Mouse (Mus musculus) left cerebral cortex, postnatal 25 days (tissue): Measurements from ENCODE around the gene Hoxa13. TPM values are rescaled to one million over a fixed set of nuclear protein-coding genes. Genes with fewer than 3 reads are reported as not detected.

Experiments
- DNase-seq, 2 experiments: peaks; one replicate each; pipeline ENCODE4 v3.0.0; 2022; ENCODE audit warnings: low spot score in 2 of 2, mixed read lengths in 1 of 2
- intact Hi-C: fragments of 180-260 bp; cut with DNase I; formaldehyde crosslinking; loops from one replicate; pipeline ENCODE4 v1.15.1; 2025
- total RNA-seq, 2 experiments: library from RNA; stranded (reverse); gene quantifications; 2 replicates each; pipeline ENCODE4 v1.2.3; 2021

Gene Hoxa13
- total RNA-seq, 2 experiments from 2014 or later, result not detected

DNA sequence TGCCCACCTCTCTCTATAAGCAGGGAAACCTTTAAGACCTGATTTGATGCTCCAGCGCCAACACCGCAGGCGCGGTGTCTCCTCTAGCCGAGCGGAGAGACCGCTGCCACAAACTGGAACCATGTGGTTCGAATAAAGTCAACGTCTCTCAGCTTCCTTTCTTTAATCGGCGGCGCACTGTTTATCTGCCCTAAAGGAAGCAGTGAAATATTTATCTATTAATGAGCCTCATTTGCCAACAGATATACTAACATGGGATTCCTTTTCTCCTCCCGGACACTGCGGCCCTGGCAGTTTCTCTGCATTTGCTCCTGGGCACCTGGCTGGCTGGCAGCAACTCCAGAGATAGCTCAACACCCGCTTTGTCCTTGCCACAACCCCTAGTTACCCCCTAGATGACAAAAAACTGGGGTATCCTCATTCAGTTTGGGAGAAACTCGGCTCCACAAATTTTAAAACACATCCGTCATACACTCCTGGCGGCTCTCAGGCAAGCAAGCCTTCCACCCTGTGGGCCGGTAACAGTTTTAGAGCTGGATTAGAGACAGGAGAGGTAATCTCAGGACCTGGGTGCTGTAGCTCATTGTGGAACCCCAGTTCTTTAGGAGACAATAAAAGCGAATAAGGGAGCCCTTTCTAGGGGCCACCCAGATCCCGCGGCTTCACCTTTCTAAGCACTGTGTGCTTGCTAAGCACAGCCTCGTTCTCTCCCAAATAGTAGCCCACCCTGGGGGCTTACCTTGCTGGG is 42.6 kb downstream of the Hoxa13 start:
- intact Hi-C loops, result no loop called here
- no peak for DNase-seq

- DNase-seq, result no peak
- intact Hi-C loops, result no loop called here
These were observed 43.3 kb downstream of the Hoxa13 start for GRCm38 (mm10) chr6:52217459-52217768.

- intact Hi-C loops, result no loop called here
- no peak for DNase-seq
These were observed 43.8 kb downstream of the Hoxa13 start for GRCm38 (mm10) chr6:52216691-52217458.

DNA sequence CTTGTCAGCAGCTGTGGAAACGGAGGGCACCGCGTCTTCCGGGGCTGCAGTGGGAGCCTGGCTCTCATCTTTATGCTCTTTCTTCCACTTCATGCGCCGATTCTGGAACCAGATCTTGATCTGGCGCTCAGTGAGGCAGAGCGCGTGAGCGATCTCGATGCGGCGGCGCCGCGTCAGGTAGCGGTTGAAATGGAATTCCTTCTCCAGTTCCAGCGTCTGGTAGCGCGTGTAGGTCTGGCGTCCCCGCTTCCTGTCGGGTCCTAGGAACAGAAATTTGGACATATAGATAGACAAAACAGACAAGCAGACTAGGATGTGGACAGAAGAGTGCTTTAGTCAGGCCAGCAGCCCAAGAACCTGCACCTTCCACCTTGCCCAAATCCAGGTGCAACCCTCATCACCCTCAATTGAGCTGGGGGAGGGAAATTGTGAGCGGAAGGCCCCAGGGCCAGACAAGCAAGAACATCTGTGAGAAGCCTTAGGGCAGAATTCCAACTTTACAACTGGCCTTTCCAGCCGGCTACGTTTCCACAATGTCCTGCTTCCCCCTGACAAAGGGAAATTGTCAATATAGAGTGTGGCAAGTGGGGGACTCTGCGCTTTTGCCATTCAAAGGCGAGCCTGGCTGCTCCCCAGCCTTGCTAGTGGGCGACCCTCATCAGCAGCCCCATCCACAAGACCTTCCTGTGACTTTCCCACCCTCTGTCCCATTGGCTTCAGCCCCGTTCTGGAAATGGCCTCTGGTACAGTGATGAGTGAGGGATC is 44.7 kb downstream of the Hoxa13 start:
- intact Hi-C loops, result no loop called here
- no peak for DNase-seq

DNA sequence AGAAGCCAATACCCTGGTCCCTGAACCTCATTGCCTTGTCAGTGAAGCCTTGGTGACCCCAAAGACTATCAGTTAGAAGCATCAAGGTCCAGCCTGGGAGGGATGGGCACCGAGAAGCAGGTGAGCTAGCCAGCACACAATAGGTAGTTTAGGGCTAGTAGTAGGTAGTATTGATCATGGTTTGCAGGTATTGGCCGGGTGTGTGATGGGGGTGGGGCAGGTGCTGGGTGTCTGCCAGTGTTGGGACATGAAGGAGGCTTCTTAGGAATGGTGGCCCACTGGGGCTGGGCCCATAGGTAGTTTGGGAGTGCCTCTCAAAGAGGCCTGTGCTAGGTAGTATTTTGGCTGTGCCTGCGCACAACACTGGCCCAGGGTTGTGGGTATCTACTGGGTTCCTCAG is 45.6 kb downstream of the Hoxa13 start:
- intact Hi-C loops, result no loop called here

GRCm38 (mm10) chr6:52214271-52214670 is 46.4 kb downstream of the Hoxa13 start:
- intact Hi-C loops, result loop anchor here (5.0 kb wide), 1 partner anchor 207 kb away; no protein-coding TSS in a partner anchor
- DNase-seq, result no peak

More for the DNA sequence above, 45.6 kb downstream of the Hoxa13 start:
- no peak for DNase-seq

- intact Hi-C loops, result loop anchor here (5.0 kb wide), 1 partner anchor 206 kb away; no protein-coding TSS in a partner anchor
- DNase-seq, result no peak
These were observed 47.3 kb downstream of the Hoxa13 start, which contains the start of the genes Hoxa3 and Gm28308 for GRCm38 (mm10) chr6:52213119-52213986. Gene Hoxa3, minus strand, starts transcription at chr6:52213336. Gene Gm28308, minus strand, starts transcription at chr6:52213339.

- intact Hi-C loops, result loop anchor here (5.0 kb wide), 1 partner anchor 205 kb away; no protein-coding TSS in a partner anchor
These were observed 48.0 kb downstream of the Hoxa13 start for GRCm38 (mm10) chr6:52212556-52213118.

DNA sequence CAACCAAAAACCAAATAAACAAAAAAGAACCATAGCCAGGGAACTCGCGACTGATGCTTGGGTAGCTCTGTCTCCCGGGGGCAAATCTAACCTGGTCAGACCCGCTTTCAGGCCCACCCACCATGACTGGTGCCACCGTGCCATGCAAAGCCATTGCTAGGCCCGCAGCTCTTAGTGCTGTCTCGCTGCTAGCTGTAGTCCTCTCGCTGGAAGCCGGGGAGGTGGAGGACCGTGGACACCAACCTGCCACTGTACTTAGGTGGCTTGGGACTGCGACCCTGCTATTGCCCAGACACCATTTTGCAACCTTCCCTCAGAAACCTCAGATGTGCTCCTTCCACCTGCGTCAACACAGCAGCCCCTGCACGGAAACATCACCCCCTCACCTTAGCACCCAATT is 48.7 kb downstream of the Hoxa13 start:
- intact Hi-C loops, result loop anchor here (5.0 kb wide), 1 partner anchor 205 kb away; no protein-coding TSS in a partner anchor
- DNase-seq, result no peak

More at GRCm38 (mm10) chr6:52212556-52213118, 48.0 kb downstream of the Hoxa13 start:
- no peak for DNase-seq

DNA sequence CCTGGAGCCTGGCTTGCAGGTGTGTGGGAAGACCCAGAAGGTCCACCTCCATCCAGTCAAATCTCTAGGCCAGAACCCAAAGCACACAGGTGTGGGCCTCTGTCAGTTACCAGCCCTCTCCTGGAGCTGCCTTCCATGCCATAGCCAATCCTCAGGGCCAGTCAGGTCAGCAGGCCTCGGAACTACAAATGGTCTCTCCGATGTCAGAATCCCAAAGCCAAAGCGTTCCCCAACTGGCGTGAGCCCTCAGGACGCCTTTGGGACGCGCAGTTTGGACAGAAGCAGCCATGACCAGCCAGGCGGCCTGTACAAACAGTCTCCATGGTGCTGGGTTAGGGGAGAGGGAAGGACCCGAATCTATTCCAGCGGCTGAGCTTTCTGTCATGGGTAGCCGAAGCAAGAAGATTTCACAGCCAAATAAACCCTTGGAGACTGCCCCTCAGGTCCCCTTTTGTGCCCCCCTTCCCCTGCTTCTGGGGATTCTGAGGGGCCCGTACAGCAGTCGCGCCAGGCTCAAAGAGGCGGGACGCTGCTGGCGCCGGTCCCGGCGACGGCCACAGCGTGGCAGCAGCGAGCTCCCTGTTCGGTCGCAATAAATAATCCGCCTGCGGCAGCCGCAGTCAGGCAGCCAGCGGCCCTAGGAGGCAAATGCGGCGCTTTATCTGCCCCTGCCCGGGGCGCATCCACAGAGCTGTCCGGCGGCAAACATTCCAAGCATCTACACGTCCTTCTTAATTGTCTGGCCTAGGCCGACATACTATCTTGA is 49.3 kb downstream of the Hoxa13 start:
- peak; percentile 46 to 60 for DNase-seq
- intact Hi-C loops, result loop anchor here (5.0 kb wide), 1 partner anchor 204 kb away; no protein-coding TSS in a partner anchor

GRCm38 (mm10) chr6:52209685-52210046 is 51.0 kb downstream of the Hoxa13 start:
- intact Hi-C loops, result loop anchor here (5.0 kb wide), 1 partner anchor 202 kb away; no protein-coding TSS in a partner anchor
- DNase-seq, result no peak

DNA sequence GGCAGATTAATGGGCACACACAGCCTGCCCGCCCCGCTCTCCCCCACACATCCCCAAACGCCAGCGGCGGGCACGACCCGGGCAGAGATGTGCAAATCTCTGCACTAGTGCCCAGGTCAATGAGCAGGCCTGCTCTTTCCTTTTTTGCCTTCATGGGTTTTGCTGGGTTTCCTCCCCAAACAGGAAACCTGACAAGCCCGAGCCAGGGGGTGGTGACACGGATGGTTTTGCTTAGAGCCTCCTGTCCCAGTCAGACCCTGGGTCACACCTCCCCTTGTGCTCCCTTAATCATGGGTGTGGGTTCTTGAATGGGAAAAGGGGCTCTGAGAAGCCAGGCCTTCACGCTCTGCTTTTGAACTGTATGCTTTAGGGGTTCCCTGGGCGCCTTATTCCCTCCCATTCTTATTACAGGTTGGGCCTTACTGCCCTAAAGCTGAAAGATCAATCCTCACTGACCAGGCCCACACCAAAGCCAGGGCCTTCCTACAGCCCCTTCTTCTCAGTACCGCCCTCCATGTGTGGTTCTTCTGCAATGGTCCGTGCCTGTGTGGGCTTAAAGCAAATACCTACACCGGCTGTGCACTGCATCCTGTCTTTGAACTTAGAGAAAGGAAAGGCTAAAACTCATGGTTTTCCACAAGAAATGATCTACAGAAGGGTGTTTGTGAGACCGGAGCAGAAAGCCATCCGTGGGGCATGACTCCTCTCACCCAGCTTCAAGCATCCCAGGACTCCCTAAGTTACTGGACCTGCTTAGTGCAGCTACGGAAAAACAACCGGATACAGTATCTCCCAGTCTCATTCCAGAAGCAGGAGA is 51.6 kb downstream of the Hoxa13 start:
- intact Hi-C loops, result no loop called here
- DNase-seq, result no peak

GRCm38 (mm10) chr6:52208072-52208867 is 52.4 kb downstream of the Hoxa13 start, which contains the start of gene Hoxa6:
Gene Hoxa6, minus strand, starts transcription at chr6:52208722.
- DNase-seq, result no peak
- intact Hi-C loops, result no loop called here
